Mouse (Mus musculus): Measurements from ENCODE around the gene Fxyd1.

DNA sequence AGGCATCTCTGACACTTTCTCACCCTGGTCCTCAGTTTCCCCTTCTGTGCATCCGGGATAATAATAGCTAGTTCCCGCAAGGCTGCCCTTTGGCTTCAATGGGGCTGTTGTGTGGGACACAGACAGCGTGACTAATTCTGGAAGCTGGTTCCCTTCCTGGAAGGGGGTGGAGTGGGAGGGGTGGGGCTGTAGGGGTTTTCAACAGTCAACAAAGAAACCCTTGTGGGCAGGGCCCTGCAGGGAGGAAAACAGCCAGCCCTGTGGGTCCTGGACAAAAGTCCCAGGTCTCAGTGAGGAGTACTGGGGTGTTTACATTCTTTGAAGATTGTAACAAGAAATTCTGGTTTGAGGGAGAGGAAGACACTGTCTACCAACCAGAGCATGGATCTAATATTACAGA is 28.2 kb upstream of the Fxyd1 start:
- TF ChIP-seq MAZ (IDR thresholded peaks at IDR 0.05; ENCODE audit: low read depth, low read length) (no peak), CTCF (IDR thresholded peaks at IDR 0.05 in 2 of 3, conservative IDR thresholded peaks at IDR 0.05 in 1 of 3; ENCODE audit: control insufficient read depth in 1 of 3, insufficient read depth in 1 of 3, low read depth in 2 of 3, low read length in 3 of 3, poor library complexity in 1 of 3, severe bottlenecking in 1 of 3) (no peak)

All from MEL (cell line).